Mouse (Mus musculus) brain, embryonic 14.5 days (tissue): ENCODE measurements around the gene Gskip.

ENCODE experiments used
- CTCF ChIP-seq: fragments of 200-500 bp; IDR thresholded peaks from 2 replicates; pipeline ENCODE4 v1.5.1; 2012; ENCODE audit warnings: inconsistent platforms, mild to moderate bottlenecking, moderate library complexity, borderline replicate concordance; ENCODE audit not compliant: insufficient read depth, insufficient read length; ENCODE audit errors: extremely low read depth
- POLR2A ChIP-seq: fragments of 200-500 bp; IDR thresholded peaks from 2 replicates; pipeline ENCODE4 v1.6.1; 2012; ENCODE audit warnings: mild to moderate bottlenecking, inconsistent platforms, borderline replicate concordance; ENCODE audit not compliant: poor library complexity, insufficient read depth, insufficient read length, severe bottlenecking; ENCODE audit errors: extremely low read depth

DNA sequence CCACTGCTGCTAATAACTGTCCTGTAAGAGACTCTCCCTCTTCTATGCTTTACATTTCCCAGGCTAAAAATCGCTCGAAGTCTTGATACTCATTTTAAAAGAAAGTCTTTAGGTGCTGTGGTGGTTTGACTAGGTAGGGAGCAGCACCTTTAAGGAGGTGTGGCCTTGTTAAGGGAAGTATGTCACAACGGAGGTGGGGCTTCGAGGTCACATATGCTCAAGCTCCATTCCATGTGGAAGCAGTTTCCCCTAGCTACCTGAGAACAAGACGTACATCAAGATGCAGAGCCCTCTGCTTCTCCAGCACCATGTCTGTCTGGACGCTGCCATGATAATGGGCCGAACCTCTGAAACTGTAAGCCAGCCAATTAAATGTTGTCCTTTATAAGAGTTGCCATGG, 6.4 kb upstream of the Gskip start:
- TF ChIP-seq POLR2A = no peak
- no peak for TF ChIP-seq CTCF
